Comparison of ENCODE assay signal across 8 mouse cellular contexts in genomic region chr16:18811032-18811431, GRCm38 (mm10). TPM values are rescaled to one million over a fixed set of nuclear protein-coding genes. Genes with fewer than 3 reads are reported as not detected.
A peak's percentile ranks its signal among the peaks of the same experiment; 100 is the strongest.
DNase-seq lines count a peak whose midpoint lies in the region; ATAC-seq lines count a peak whose summit lies in the region.

No protein-coding gene starts in this region.

- H3K9me3 ChIP-seq in heart, embryonic 12.5 days (replicated peaks): no peaks in the 10 kb centered on the region
- H3K9me3 ChIP-seq in forebrain, embryonic 13.5 days (replicated peaks): no peaks in the 10 kb centered on the region
- no peaks in the 10 kb centered on the region for H3K9me3 ChIP-seq in liver, embryonic 13.5 days (replicated peaks)

- no peak overlapping the region for H3K27ac ChIP-seq in heart, embryonic 12.5 days (ENCODE audit: poor library complexity, severe bottlenecking)
- H3K27ac ChIP-seq in forebrain, embryonic 13.5 days: no peak overlapping the region; the same call in 1 of the 2 replicates
- peak overlapping the region; percentile 78 for H3K27ac ChIP-seq in liver, embryonic 13.5 days

- H3K4me1 ChIP-seq in heart, embryonic 12.5 days (replicated peaks): peaks cover 16% of the 10 kb centered on the region
- peaks cover 24% of the 10 kb centered on the region for H3K4me1 ChIP-seq in forebrain, embryonic 13.5 days
- H3K4me1 ChIP-seq in liver, embryonic 13.5 days (replicated peaks): peaks cover 44% of the 10 kb centered on the region

- no peak for ATAC-seq in heart, embryonic 12.5 days (ENCODE audit: insufficient number of reproducible peaks, low FRiP score)
- no peak for ATAC-seq in forebrain, embryonic 13.5 days
- peak; percentile 64 for ATAC-seq in liver, embryonic 13.5 days (ENCODE audit: low read depth)

- peak overlapping the region; percentile 84 for H3K4me2 ChIP-seq in heart, embryonic 12.5 days
- H3K4me2 ChIP-seq in forebrain, embryonic 13.5 days: peak overlapping the region; percentile 85
- H3K4me2 ChIP-seq in liver, embryonic 13.5 days: peak overlapping the region; percentile 80

- WGBS in heart, embryonic 12.5 days: 8% methylated on average over 5 of the region's 5 CpGs
- 9% methylated on average over 5 of the region's 5 CpGs for WGBS in forebrain, embryonic 13.5 days
- 2% methylated on average over 5 of the region's 5 CpGs for WGBS in liver, embryonic 13.5 days (ENCODE audit: insufficient replicate concordance)

- intact Hi-C loops in heart, postnatal 25 days (cut with DNase I): loop anchor here (2.0 kb wide), 1 partner anchor 64 kb away; no protein-coding TSS in a partner anchor

- DNase-seq in heart, postnatal 25 days (ENCODE audit: low spot score): no peak
- peak; percentile 52 for DNase-seq in ES-CJ7 (ENCODE audit: low read depth, low spot score)
- DNase-seq in liver, embryonic 13.5 days: peak; percentile 28
- peak; percentile 9 for DNase-seq in yolk sac, embryonic 10.5 days (ENCODE audit: low spot score)
- no peak for DNase-seq in urinary bladder, postnatal 36 days (ENCODE audit: low spot score in 2 of 2)
- no peak for DNase-seq in embryo, embryonic 10.5 days (ENCODE audit: low spot score)

- H3K36me3 ChIP-seq in heart, embryonic 12.5 days: peaks cover 44% of the 10 kb centered on the region
- peaks cover 49% of the 10 kb centered on the region for H3K36me3 ChIP-seq in forebrain, embryonic 13.5 days (ENCODE audit: poor library complexity, severe bottlenecking)
- H3K36me3 ChIP-seq in liver, embryonic 13.5 days: peaks cover 60% of the 10 kb centered on the region

- H3K4me3 ChIP-seq in heart, embryonic 12.5 days: peak overlapping the region; percentile 85
- peak overlapping the region; percentile 75 for H3K4me3 ChIP-seq in forebrain, embryonic 13.5 days
- peak overlapping the region; percentile 73 for H3K4me3 ChIP-seq in liver, embryonic 13.5 days (replicated peaks)

- peak overlapping the region; percentile 70 for H3K9ac ChIP-seq in heart, embryonic 12.5 days
- peak overlapping the region; percentile 71 for H3K9ac ChIP-seq in forebrain, embryonic 13.5 days
- peak overlapping the region; percentile 83 for H3K9ac ChIP-seq in liver, embryonic 13.5 days

- H3K27me3 ChIP-seq in heart, embryonic 12.5 days (replicated peaks): no peaks in the 10 kb centered on the region
- no peaks in the 10 kb centered on the region for H3K27me3 ChIP-seq in forebrain, embryonic 13.5 days
- no peaks in the 10 kb centered on the region for H3K27me3 ChIP-seq in liver, embryonic 13.5 days

RNA-seq across cellular contexts. Expression of gene Ufd1, which starts 0.5 kb away (rescaled TPM):
- 71.7 and 73.0 TPM in 2 replicates for polyA plus RNA-seq in heart, embryonic 12.5 days (2016; fragmentation: Nextera tagmentation; extraction: Ambion mirVana)
- 10 to 100 TPM; 51.7 to 58.3 TPM for total RNA-seq in heart, postnatal 25 days (2021)
- 114 and 118 TPM in 2 replicates for polyA plus RNA-seq in forebrain, embryonic 13.5 days (2015; fragmentation: Nextera tagmentation; extraction: Ambion mirVana)
- 47.0 and 53.3 TPM in 2 replicates for polyA plus RNA-seq in liver, embryonic 13.5 days (2015; fragmentation: Nextera tagmentation; extraction: Ambion mirVana)

RNA-seq across cellular contexts. Expression of gene Cdc45, which starts 0.8 kb away (rescaled TPM):
- polyA plus RNA-seq in heart, embryonic 12.5 days (2016; fragmentation: Nextera tagmentation; extraction: Ambion mirVana): 38.6 and 38.9 TPM in 2 replicates
- total RNA-seq in heart, postnatal 25 days (2021): 1 to 10 TPM; 2.7 to 4.1 TPM
- polyA plus RNA-seq in forebrain, embryonic 13.5 days (2015; fragmentation: Nextera tagmentation; extraction: Ambion mirVana): 48.7 and 51.3 TPM in 2 replicates
- 46.2 and 51.5 TPM in 2 replicates for polyA plus RNA-seq in liver, embryonic 13.5 days (2015; fragmentation: Nextera tagmentation; extraction: Ambion mirVana)

RNA-seq across cellular contexts. Expression of gene 2510002D24Rik, which starts 25.3 kb away (rescaled TPM):
- 32.7 and 34.7 TPM in 2 replicates for polyA plus RNA-seq in heart, embryonic 12.5 days (2016; fragmentation: Nextera tagmentation; extraction: Ambion mirVana)
- 10 to 100 TPM; 21.1 to 24.2 TPM for total RNA-seq in heart, postnatal 25 days (2021)
- 26.1 and 29.6 TPM in 2 replicates for polyA plus RNA-seq in forebrain, embryonic 13.5 days (2015; fragmentation: Nextera tagmentation; extraction: Ambion mirVana)
- 20.3 and 23.8 TPM in 2 replicates for polyA plus RNA-seq in liver, embryonic 13.5 days (2015; fragmentation: Nextera tagmentation; extraction: Ambion mirVana)

RNA-seq across cellular contexts. Expression of gene Gm28539, which starts 25.4 kb away (rescaled TPM):
- not detected in 2 replicates for polyA plus RNA-seq in heart, embryonic 12.5 days (2016; fragmentation: Nextera tagmentation; extraction: Ambion mirVana)
- total RNA-seq in heart, postnatal 25 days (2021): 1 to 10 TPM in 1 of 2 experiments, not detected in 1; 1.5 TPM
- not detected in 2 replicates for polyA plus RNA-seq in forebrain, embryonic 13.5 days (2015; fragmentation: Nextera tagmentation; extraction: Ambion mirVana)
- not detected in 2 replicates for polyA plus RNA-seq in liver, embryonic 13.5 days (2015; fragmentation: Nextera tagmentation; extraction: Ambion mirVana)

RNA-seq across cellular contexts. Expression of gene Cldn5, which starts 34.4 kb away (rescaled TPM):
- 5.3 and 6.4 TPM in 2 replicates for polyA plus RNA-seq in heart, embryonic 12.5 days (2016; fragmentation: Nextera tagmentation; extraction: Ambion mirVana)
- total RNA-seq in heart, postnatal 25 days (2021): 10 to 100 TPM; 26.9 to 34.2 TPM
- 44.6 and 53.2 TPM in 2 replicates for polyA plus RNA-seq in forebrain, embryonic 13.5 days (2015; fragmentation: Nextera tagmentation; extraction: Ambion mirVana)
- 7.8 and 8.3 TPM in 2 replicates for polyA plus RNA-seq in liver, embryonic 13.5 days (2015; fragmentation: Nextera tagmentation; extraction: Ambion mirVana)

Comparison
In these comparisons a context has a peak if more than half of its experiments do, and no peak if none do; other contexts are left out.
1. DNase-seq: peak in ES-CJ7 (single experiment), liver, embryonic 13.5 days (single experiment) and yolk sac, embryonic 10.5 days (single experiment); none in heart, postnatal 25 days (single experiment), urinary bladder, postnatal 36 days (0 of 2) and embryo, embryonic 10.5 days (single experiment).
2. Peak in every context shown above with its lines, with median percentiles within 50 percentile points of each other: H3K4me2 ChIP-seq, H3K4me3 ChIP-seq and H3K9ac ChIP-seq.